ENCODE assay signal across 8 mouse cellular contexts in genomic region chr9:107677091-107677784, GRCm38 (mm10). TPM values are rescaled to one million over a fixed set of nuclear protein-coding genes. Genes with fewer than 3 reads are reported as not detected.
A peak's percentile ranks its signal among the peaks of the same experiment; 100 is the strongest.
DNase-seq lines count a peak whose midpoint lies in the region; ATAC-seq lines count a peak whose summit lies in the region.

No protein-coding gene starts in this region.

- peaks cover 11% of the 10 kb centered on the region; the same call in 1 of the 2 replicates for H3K4me1 ChIP-seq in kidney, embryonic 14.5 days (ENCODE audit: control insufficient read depth, insufficient read depth, low read length)
- H3K4me1 ChIP-seq in midbrain, embryonic 16.5 days (ENCODE audit: control insufficient read depth, insufficient read depth, low read length), result peaks cover 12% of the 10 kb centered on the region

- peaks cover 6% of the 10 kb centered on the region; the same call in 1 of the 2 replicates for H3K36me3 ChIP-seq in kidney, embryonic 14.5 days (ENCODE audit: control insufficient read depth, insufficient read depth, low read length)
- no peaks in the 10 kb centered on the region for H3K36me3 ChIP-seq in midbrain, embryonic 16.5 days (ENCODE audit: control insufficient read depth, insufficient read depth, low read length)

- ATAC-seq in kidney, embryonic 14.5 days (ENCODE audit: low FRiP score, low TSS enrichment), result no peak
- ATAC-seq in midbrain, embryonic 16.5 days, result no peak

- intact Hi-C loops in left cerebral cortex, postnatal 36 days (cut with DNase I), result loop anchor here (2.0 kb wide), 1 partner anchor 74 kb away; no protein-coding TSS in a partner anchor

- H3K9ac ChIP-seq in kidney, embryonic 14.5 days (ENCODE audit: low read depth, low read length), result no peak overlapping the region
- H3K9ac ChIP-seq in midbrain, embryonic 16.5 days (ENCODE audit: low read depth, low read length), result no peak overlapping the region

- no peak overlapping the region for H3K27ac ChIP-seq in kidney, embryonic 14.5 days (ENCODE audit: low read depth, low read length)
- no peak overlapping the region for H3K27ac ChIP-seq in midbrain, embryonic 16.5 days (ENCODE audit: low read length)

- H3K9me3 ChIP-seq in kidney, embryonic 14.5 days (ENCODE audit: control insufficient read depth, low read length), result no peaks in the 10 kb centered on the region
- H3K9me3 ChIP-seq in midbrain, embryonic 16.5 days (replicated peaks; ENCODE audit: control insufficient read depth, low read length, poor library complexity, severe bottlenecking), result no peaks in the 10 kb centered on the region

- DNase-seq in kidney, adult 9 months, result peak; percentile 61
- peak; percentile 62 for DNase-seq in Muller cell, postnatal 12 days (ENCODE audit: inconsistent ontology term)
- peak; percentile 58 for DNase-seq in embryo, embryonic 9.5 days (ENCODE audit: extremely low spot score)
- peak; percentile 66 for DNase-seq in kidney, postnatal 10 days
- DNase-seq in left cerebral cortex, postnatal 36 days (ENCODE audit: low spot score in 2 of 2), result no peak
- no peak for DNase-seq in layer of hippocampus, postnatal 14 days (ENCODE audit: low spot score in 2 of 2)

- H3K4me3 ChIP-seq in kidney, embryonic 14.5 days (ENCODE audit: low read length), result no peak overlapping the region
- H3K4me3 ChIP-seq in midbrain, embryonic 16.5 days (ENCODE audit: low read depth, low read length), result no peak overlapping the region

- peaks cover 24% of the 10 kb centered on the region for H3K27me3 ChIP-seq in kidney, embryonic 14.5 days (ENCODE audit: control insufficient read depth, insufficient read depth, low read length)
- H3K27me3 ChIP-seq in midbrain, embryonic 16.5 days (ENCODE audit: control insufficient read depth, insufficient read depth, low read depth, low read length), result peaks cover 20% of the 10 kb centered on the region

- no peak overlapping the region for H3K4me2 ChIP-seq in kidney, embryonic 14.5 days (replicated peaks; ENCODE audit: low read depth, low read length)
- peak overlapping the region; percentile 65; the same call in 1 of the 2 replicates for H3K4me2 ChIP-seq in midbrain, embryonic 16.5 days (ENCODE audit: low read length)

- WGBS in kidney, embryonic 14.5 days, result 20% methylated on average over 17 of the region's 17 CpGs
- WGBS in midbrain, embryonic 16.5 days, result 25% methylated on average over 17 of the region's 17 CpGs

RNA-seq across cellular contexts. Expression of gene Gnat1, which starts 2.3 kb away (rescaled TPM):
- 4.7 and 5.3 TPM in 2 replicates for polyA plus RNA-seq in kidney, embryonic 14.5 days (2014; fragmentation: Nextera tagmentation; extraction: Ambion mirVana)
- polyA plus RNA-seq in midbrain, embryonic 16.5 days (2015; fragmentation: Nextera tagmentation; extraction: Ambion mirVana), result 1.6 and 2.2 TPM in 2 replicates
- total RNA-seq in left cerebral cortex, postnatal 36 days (2021), result 1 to 10 TPM in 1 of 2 experiments, under 1 TPM in 1; 0.41 to 1.2 TPM
- under 1 TPM in 1 of 2 experiments, not detected in 1; 0.60 TPM for total RNA-seq in layer of hippocampus, postnatal 14 days (2021)

RNA-seq across cellular contexts. Expression of gene Slc38a3, which starts 7.9 kb away (rescaled TPM):
- 4.8 and 6.5 TPM in 2 replicates for polyA plus RNA-seq in kidney, embryonic 14.5 days (2014; fragmentation: Nextera tagmentation; extraction: Ambion mirVana)
- 31.1 and 34.0 TPM in 2 replicates for polyA plus RNA-seq in midbrain, embryonic 16.5 days (2015; fragmentation: Nextera tagmentation; extraction: Ambion mirVana)
- 10 to 100 TPM; 66.3 to 66.8 TPM for total RNA-seq in left cerebral cortex, postnatal 36 days (2021)
- 10 to 100 TPM; 83.3 to 98.4 TPM for total RNA-seq in layer of hippocampus, postnatal 14 days (2021)

RNA-seq across cellular contexts. Expression of gene Sema3f, which starts 33.0 kb away (rescaled TPM):
- polyA plus RNA-seq in kidney, embryonic 14.5 days (2014; fragmentation: Nextera tagmentation; extraction: Ambion mirVana), result 32.4 and 38.4 TPM in 2 replicates
- 16.6 and 19.2 TPM in 2 replicates for polyA plus RNA-seq in midbrain, embryonic 16.5 days (2015; fragmentation: Nextera tagmentation; extraction: Ambion mirVana)
- 10 to 100 TPM; 16.6 to 17.2 TPM for total RNA-seq in left cerebral cortex, postnatal 36 days (2021)
- 1 to 10 TPM; 4.3 to 4.8 TPM for total RNA-seq in layer of hippocampus, postnatal 14 days (2021)

RNA-seq across cellular contexts. Expression of gene Gnai2, which starts 42.1 kb away (rescaled TPM):
- polyA plus RNA-seq in kidney, embryonic 14.5 days (2014; fragmentation: Nextera tagmentation; extraction: Ambion mirVana), result 386 and 445 TPM in 2 replicates
- polyA plus RNA-seq in midbrain, embryonic 16.5 days (2015; fragmentation: Nextera tagmentation; extraction: Ambion mirVana), result 278 and 281 TPM in 2 replicates
- 100 to 1,000 TPM; 215 to 221 TPM for total RNA-seq in left cerebral cortex, postnatal 36 days (2021)
- total RNA-seq in layer of hippocampus, postnatal 14 days (2021), result 100 to 1,000 TPM; 215 to 224 TPM

Comparison
In these comparisons a context has a peak if more than half of its experiments do, and no peak if none do; other contexts are left out.
1. DNase-seq: peak in kidney, adult 9 months (single experiment), Muller cell, postnatal 12 days (single experiment), embryo, embryonic 9.5 days (single experiment) and kidney, postnatal 10 days (single experiment); none in left cerebral cortex, postnatal 36 days (0 of 2) and layer of hippocampus, postnatal 14 days (0 of 2).